Mouse (Mus musculus) layer of hippocampus, adult 9-10 months (tissue): Measurements from ENCODE around the gene Abcb4.
"Not testable (repeated sequence)": the region's sequence is repeated elsewhere in the genome, so short reads cannot be mapped to it uniquely, and the experiment has no call there.

Experiments
- DNase-seq: peaks from one replicate; pipeline ENCODE4 v3.0.0; 2022; ENCODE audit warnings: low spot score

Abcb4 gene

DNA sequence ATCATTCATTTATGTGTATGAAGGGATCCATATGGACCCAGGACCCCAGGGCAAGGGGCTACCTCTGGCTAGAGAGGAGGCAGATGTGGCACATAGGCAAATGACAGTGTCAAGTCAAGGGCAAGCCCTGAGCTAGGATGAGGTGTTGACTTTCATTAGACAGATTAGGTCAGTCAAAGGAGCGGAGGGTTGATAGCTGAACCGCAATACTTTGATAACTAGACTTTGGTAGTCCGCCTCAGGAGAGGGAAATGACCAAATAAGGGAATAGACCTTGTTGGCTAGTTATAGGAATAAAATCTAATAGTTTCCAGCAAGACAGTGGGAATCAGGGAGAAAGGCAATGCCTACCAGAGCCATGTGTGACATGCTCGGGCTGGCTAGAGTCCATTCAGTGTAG is 105.6 kb downstream of the Abcb4 start:
- no peak for DNase-seq

DNA sequence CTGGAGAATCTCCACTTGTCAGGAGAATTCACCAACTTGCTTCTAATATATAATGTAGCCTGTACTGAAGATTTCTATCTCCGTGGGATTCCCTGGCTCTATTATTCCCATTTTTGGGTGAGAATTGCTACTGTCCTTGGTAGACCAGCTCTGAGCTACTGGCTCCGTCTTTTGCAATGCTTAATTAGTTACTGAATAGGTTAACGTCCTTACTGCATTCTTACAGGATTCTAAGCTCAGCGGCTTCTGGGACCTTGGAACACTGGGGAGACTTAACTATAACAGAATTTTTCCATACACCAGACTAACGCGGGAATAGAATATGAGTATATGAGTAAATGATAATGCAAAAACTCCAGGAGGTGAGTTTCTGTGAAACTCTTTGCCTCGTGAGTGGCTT is 106.5 kb downstream of the Abcb4 start:
- not testable (repeated sequence) for DNase-seq

- DNase-seq, result not testable (repeated sequence)
These were observed 113.1 kb downstream of the Abcb4 start for GRCm38 (mm10) chr5:9006585-9006984.
